Mouse (Mus musculus): ENCODE data around the gene Serpind1. TPM values are rescaled to one million over a fixed set of nuclear protein-coding genes. Genes with fewer than 3 reads are reported as not detected.

The Serpind1 gene
- under 1 TPM in 1 of 2 experiments, not detected in 1; 0.31 TPM for total RNA-seq (2021)
- long read RNA-seq, experiment 1: 0 reads
- long read RNA-seq, experiment 2: 0 reads

DNA sequence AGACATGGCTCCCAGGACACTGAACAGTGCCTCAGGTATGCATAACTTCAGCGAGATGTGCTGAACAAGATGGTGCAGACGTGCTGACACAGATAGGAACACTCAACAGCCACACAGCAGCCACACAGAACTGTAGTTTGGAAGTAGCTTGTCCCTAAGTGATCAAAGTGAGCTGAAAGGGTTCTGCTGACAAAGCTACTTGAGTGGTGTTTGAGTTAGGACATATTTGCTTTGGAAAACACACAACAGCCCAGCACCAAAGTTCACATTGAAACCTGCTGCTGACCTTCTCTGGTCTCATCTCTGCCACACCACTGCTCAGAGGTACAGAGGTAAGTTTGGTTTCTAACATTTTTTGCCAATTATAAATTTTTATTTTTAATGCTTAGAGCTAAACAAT lies at the start of gene Serpind1:
Gene Serpind1, plus strand, starts transcription at position 256 of the 400 bp plus-strand sequence.
- no peak for DNase-seq (ENCODE audit: low spot score)

DNA sequence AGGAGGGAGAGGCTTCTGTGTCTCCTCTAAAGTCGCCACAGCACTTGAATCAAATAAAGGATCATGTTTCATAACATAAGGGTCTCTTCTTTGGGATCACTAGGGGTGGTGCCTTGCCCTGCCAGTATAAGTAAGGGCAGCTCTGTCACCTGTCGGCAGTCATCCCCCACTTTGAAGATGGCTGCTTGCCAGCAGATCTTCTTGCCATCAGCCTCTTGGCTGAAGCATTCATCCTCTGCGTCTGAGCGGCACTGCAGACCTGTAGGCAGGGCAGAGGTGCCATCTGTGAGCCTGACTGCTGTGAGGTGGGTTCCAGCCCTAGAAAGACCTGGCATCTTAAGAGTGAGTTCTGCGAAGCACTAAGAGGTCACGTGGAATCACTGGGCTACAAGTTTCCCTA lies 48.0 kb upstream of the Serpind1 start:
- peak; percentile 21 for DNase-seq (ENCODE audit: low spot score)

DNA sequence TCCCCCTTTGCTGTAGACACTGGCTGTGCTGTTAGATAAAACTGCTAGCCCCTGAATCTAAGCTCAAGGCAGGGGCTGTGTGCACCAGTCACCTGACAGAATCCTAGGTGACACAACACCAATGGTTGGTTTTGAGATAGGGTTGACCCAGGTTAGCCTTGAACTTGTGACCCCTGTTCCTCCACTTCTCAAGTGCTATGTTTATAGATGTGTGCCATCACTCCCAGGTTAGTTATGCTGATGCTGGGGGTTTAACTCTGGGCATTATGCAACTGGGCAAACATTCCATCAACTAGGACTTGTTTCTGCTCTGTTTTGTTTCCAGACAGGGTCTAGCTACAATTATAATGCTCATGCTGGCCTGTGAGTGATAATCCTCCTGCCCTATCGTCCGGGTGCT lies 44.1 kb upstream of the Serpind1 start:
- no peak for DNase-seq (ENCODE audit: low spot score)

DNA sequence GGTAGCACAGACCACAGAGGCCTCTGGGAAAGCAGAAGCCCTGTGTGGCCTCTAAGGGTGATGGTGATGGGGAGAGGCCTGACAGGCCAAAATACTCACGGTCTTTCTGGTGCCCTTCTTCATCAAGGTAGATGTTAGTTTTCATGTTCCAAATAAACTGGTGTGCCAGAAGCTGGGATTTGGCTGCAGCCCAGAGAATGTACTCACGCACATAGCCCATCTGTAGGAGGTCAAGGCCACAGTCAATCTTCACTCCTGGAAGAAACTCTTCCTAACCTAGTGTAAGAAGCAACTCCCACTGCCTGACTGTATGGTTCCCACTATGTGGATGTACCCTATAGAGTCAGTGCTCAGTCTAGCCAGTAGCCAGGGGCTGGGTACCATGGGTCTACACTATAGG lies 40.2 kb upstream of the Serpind1 start:
- no peak for DNase-seq (ENCODE audit: low spot score)

DNA sequence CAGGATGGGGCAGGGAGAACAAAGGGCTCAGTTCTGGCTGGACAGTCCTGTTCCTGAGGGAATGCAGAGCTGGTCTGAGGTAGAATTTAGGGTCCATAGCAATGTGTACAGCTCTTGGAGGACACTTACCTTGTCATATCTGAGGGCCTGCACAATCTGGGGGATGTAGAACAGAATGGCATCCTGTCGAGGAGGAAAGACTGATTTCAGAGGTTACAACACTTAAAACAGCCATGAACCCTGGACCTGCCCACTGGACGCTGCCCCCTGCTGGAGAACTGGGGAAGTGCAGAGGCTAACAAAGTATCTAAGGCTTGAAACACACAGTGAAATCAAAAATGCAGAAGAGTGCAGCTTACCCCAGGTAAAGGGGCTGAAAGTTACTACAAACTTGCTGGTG lies 38.4 kb upstream of the Serpind1 start:
- DNase-seq (ENCODE audit: low spot score): peak; percentile 66

GRCm38 (mm10) chr16:17300818-17301217 lies 30.4 kb upstream of the Serpind1 start:
- no peak for DNase-seq (ENCODE audit: low spot score)

DNA sequence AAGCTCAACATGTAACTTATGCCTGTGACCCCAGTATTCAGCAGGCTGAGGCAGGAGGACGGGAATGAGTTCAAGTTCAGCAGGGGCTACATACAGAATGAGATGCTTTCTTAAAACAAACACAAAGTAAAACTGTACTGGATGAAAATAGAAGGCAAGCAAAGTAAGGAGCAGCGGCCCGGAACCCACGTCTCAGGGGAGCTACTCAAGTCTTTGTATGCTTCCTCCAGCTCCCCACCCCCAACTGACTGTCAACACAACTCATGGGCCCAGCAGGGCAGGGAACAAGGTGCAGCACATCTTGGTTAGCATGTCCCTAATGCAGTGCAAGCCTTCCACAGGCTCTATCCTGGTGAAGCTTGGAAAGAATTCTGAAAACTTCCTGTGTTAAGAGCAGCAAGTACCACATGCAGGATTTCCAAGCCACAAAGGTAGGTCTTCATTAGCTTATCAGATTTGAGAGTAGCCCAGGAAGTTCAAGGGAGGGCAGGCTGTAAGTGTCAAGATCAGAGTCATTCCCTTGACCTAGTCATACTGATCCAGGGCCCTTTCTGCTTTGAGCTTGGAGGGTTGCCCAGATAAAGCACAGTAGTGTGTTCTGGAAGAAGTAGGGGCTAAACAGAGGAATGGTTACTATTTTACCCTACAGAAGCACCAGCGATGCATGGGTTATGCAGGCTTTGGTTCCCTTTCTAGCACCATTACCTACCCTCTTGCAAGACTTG lies 27.5 kb upstream of the Serpind1 start:
- DNase-seq (ENCODE audit: low spot score): no peak

GRCm38 (mm10) chr16:17307461-17307860 lies 23.7 kb upstream of the Serpind1 start:
- DNase-seq (ENCODE audit: low spot score): no peak

DNA sequence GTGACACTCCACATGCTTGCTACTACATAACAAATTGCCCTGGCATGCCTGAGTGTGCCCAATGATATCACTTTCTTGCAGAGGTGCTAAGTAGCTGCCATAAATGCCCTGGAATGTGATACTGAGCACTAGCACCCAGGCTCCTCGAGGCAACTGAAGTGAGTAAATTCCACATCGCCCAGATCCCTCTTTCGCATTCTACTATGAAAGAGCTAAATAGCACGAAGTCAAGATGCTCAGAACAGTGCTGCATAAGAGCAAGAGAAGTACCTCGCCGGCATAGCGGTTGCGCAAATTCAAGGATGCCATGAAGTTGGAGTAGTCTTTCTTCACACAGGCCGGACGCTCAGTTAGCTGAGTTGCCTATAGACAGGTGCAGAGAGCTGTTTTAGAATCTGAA lies 22.1 kb upstream of the Serpind1 start:
- DNase-seq (ENCODE audit: low spot score): no peak

DNA sequence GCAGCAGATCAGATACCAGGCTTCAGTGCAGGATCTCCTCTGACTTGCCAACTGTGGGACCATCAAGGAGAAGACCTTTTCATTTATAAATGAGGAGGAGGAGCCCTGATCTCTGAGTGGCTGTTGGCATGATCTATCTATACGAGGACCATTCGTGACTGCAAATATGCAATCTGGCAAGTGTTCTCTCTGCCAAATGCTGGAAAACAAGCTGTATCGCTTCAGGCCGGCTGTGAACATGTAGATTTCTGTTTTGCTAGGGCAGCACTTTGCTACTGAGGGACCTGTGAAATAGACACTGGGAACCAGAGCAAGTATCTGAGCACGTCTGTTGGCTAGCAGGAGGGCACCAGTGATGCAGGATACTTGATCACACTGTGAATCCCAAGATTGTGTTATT lies 18.6 kb upstream of the Serpind1 start:
- no peak for DNase-seq (ENCODE audit: low spot score)

DNA sequence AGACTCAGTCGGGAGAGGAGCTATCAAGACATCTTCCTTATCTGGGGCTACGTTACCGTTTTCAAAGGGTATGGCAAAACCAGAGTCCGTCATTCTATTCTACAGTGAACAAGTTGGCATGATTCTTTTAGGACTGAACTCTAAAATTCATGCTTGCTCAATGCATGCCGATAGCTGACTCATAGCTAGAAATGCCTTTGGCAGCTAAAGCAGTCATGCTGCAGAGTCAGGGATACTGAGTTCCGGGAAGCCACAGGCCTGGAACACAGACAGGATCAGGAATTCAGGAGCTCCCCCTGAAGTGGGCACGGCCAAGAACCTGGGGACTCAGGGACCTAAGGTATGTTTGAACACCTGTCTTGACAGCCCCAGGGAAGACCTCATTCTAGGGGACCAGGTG lies 14.6 kb upstream of the Serpind1 start:
- DNase-seq (ENCODE audit: low spot score): no peak

DNA sequence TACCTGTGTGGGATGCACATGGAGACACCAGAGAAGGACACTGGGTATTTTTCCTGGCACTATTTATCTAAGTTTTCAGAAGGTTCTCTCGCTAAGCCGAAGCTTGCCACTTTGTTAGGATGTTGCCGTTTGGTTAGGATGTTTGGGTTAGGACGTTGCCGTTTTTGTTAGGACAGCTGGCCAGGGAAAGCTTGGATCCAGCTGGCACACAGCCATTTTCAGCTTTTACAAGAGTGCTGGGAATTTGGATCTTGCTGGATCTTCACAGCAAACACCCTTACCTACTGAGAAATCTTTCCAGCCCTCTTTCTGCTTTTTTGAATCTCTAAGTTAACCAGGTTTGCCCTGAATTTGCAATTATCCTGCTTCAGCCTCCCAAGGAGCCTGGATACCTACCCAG lies 9.7 kb upstream of the Serpind1 start:
- no peak for DNase-seq (ENCODE audit: low spot score)

GRCm38 (mm10) chr16:17324745-17325144 lies 6.4 kb upstream of the Serpind1 start:
- no peak for DNase-seq (ENCODE audit: low spot score)

GRCm38 (mm10) chr16:17326064-17326463 lies 5.1 kb upstream of the Serpind1 start:
- DNase-seq (ENCODE audit: low spot score): no peak

DNA sequence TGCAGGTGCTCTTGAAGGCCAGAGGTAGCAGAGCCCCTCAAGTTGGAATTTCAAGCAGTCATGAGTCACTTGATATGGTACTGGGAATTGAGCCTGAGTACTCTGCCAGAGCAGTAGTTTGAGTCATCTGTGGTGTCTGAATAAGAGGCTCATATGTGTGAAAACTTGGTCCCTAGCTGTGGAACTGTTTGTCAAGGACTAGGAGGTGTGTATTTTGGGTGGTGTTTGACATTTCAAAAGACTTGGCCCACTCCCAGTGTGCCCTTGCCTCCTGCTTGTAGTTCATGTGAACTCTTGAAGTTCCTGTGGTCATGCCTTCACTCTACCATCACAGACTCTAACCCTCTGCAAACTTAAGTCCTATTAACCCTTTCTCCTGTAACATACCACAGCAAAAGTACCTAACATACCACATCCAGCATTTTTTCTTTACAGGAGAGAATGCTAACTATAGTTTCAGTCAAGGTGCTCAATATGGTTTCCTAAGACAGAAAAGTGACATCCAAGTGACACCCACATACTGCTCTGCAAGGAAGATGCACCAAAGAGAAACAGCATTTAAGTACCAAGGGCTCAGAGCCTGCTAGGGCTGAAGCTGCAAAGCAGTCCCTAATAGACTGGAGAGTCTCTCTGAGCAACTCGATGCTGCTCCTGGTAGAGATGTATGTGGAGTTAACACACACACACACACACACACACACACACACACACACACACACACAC lies 1.2 kb upstream of the Serpind1 start:
- DNase-seq (ENCODE audit: low spot score): peak; percentile 1

GRCm38 (mm10) chr16:17331855-17332254 lies 684 bp downstream of the Serpind1 start:
- no peak for DNase-seq (ENCODE audit: low spot score)

DNA sequence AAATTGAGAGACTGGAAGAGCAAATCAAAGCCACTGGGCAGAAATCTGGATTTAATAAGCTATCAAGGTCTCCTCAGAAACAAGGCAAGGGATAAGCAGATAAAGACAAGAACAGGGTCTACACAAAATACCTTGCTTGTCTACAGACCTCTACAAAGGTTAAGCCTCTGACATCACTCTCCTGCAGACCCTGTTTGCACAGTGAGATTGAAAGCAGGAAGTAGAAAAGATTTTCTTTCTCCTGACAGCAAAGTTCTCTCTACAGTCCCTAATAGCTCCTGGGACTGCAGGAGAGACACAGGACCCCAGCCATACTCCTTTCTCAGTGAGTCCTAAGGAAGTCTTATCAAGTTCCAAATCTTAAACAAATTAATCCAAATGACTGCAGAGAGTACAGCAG lies 3.4 kb downstream of the Serpind1 start:
- no peak for DNase-seq (ENCODE audit: low spot score)

GRCm38 (mm10) chr16:17336089-17336488 lies 4.9 kb downstream of the Serpind1 start:
- no peak for DNase-seq (ENCODE audit: low spot score)

- no peak for DNase-seq (ENCODE audit: low spot score)
Measured at GRCm38 (mm10) chr16:17339701-17340100, 8.5 kb downstream of the Serpind1 start.

DNA sequence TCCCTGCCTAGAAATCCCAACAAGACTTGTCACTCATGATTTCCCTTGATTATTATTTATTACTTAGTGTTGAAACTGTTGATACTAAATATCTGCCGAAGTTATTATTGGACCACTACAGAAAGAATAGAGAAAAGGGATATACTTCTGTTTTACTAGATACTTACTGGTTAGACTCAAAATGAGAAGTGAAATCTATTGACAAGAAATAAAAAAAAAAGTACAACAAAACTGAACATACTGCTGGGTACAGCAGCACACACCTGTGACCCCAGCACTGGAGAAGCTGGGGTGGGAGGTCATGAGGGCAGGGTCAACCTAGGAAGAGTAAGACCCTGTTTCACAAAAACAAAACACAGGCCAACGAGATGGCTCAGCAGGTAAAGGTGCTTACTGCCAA lies 9.5 kb downstream of the Serpind1 start:
- DNase-seq (ENCODE audit: low spot score): no peak

- DNase-seq (ENCODE audit: low spot score): no peak
Measured at GRCm38 (mm10) chr16:17341847-17342246, 10.7 kb downstream of the Serpind1 start.

DNA sequence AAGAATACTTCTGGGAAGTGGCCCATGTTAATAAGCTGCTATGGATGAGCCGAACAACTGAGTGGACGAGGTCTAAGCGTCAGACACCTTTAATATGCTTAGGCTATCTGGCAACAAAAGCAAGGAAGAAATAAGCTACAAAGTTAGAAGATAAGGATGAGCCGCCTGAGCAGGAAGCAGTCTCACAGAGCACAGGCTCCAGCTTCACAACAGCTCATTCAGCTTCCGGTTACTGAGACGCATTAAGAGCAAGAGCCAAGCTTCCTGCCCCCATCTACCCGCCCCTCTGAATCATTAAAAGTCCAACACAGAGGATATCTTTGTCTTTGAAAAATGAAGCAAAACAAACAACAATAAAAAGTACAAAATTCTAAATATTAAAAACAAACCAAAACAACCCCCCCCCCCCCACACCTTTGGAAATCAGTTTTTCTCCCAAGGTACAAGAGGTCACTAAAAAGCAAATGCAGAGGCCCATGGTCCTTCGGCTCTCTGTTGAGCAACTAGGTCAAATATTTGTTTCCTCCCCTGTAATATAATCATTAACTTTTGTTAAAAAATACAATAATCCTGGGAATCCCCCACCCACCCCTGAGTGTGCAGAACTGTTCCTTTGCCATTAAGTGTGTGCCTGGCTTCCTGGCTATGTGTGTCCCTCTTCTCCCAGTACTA lies 14.1 kb downstream of the Serpind1 start:
- no peak for DNase-seq (ENCODE audit: low spot score)

DNA sequence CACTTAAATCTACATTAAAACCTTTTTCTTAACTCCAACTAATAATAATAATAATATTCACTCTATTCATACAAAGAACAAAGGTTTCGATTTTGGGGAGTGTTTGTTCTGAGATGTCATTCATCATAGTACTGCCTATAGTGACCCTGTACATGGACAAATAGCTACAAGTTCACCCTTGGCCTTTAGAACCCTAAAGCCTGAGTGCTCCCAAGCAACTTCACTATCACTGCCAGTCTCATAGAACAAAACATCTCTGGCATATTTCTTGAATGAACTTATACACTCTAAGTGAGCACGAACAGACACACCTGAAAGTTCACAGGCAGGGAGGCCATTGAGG lies 14.6 kb downstream of the Serpind1 start:
- DNase-seq (ENCODE audit: low spot score): no peak
